In the genomic region with DNA sequence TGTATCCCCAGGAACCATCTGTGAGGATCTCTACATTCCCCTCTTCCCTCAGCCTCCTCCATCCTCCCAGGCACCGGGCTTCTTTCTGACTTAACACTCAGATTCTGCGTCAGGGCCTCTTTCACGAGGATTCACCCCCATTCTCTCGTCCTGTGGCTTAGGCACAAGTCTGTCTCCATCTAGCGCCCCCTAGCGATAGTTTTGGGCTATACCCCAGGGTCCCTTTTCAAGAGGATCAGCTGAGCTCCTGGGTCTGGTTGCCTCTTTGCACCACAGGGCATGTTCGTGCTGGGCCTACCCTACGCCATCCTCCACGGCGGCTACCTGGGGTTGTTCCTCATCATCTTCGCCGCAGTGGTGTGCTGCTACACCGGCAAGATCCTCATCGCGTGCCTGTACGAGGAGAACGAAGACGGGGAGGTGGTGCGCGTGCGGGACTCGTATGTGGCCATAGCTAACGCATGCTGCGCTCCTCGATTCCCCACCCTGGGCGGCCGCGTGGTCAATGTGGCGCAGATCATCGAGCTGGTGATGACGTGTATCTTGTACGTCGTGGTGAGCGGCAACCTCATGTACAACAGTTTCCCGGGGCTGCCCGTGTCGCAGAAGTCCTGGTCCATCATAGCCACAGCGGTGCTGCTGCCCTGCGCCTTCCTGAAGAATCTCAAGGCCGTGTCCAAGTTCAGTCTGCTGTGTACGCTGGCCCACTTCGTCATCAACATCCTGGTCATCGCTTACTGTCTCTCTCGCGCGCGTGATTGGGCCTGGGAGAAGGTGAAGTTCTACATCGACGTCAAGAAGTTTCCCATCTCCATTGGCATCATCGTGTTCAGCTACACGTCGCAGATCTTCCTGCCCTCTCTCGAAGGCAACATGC, we compare ENCODE assay signal across 10 mouse cellular contexts. TPM values are rescaled to one million over a fixed set of nuclear protein-coding genes. Genes with fewer than 3 reads are reported as not detected.
DNase-seq lines count a peak whose midpoint lies in the region; ATAC-seq lines count a peak whose summit lies in the region.
"Had no signal": no experiment of that assay in that cellular context is flagged by ENCODE, and none has a peak within 500 bp of the region (broad histone marks: within the 10 kb centered on the region; RNA-seq: fewer than 3 reads in every experiment).

No protein-coding gene starts in this region.

- peak overlapping the region; percentile 85 for H3K4me3 ChIP-seq in megakaryocyte, embryonic 14.5 days (replicated peaks)

- peaks cover 64% of the 10 kb centered on the region for H3K4me1 ChIP-seq in megakaryocyte, embryonic 14.5 days

- no peaks in the 10 kb centered on the region for H3K36me3 ChIP-seq in megakaryocyte, embryonic 14.5 days (replicated peaks; ENCODE audit: low read length)
- H3K36me3 ChIP-seq: heart, embryonic 13.5 days had no signal

- peaks cover 99% of the 10 kb centered on the region for H3K27me3 ChIP-seq in megakaryocyte, embryonic 14.5 days (replicated peaks)

- peak; percentile 72 for ATAC-seq in CD4-positive, CD25-positive, alpha-beta regulatory T cell, adult 4 months

- DNase-seq in T-cell, adult 2 months (ENCODE audit: low spot score): peak; percentile 78
- peak; percentile 92 for DNase-seq in embryo, embryonic 10.5 days (ENCODE audit: low spot score)
- peak; percentile 51 for DNase-seq in heart, postnatal 4 days
- DNase-seq in left cerebral cortex, adult 18-20 months (ENCODE audit: low spot score in 2 of 2): peak; percentile 52 to 61
- DNase-seq in right cerebral cortex, postnatal 10 days (ENCODE audit: low spot score in 2 of 2): peak; percentile 79 to 84
- DNase-seq in adipocyte (ENCODE audit: low spot score): no peak

- H3K9me3 ChIP-seq in megakaryocyte, embryonic 14.5 days: peaks cover 4% of the 10 kb centered on the region
- H3K9me3 ChIP-seq: heart, embryonic 13.5 days had no signal

RNA-seq across cellular contexts. Expression of gene Slc32a1, which starts 3.2 kb away (rescaled TPM):
- polyA plus RNA-seq in CD4-positive, CD25-positive, alpha-beta regulatory T cell, adult 4 months (2017; shearing (Covaris generic)): not detected
- total RNA-seq in heart, postnatal 4 days (2021): not detected
- 100 to 1,000 TPM in 1 of 2 experiments, 10 to 100 TPM in 1; 99.3 to 102 TPM for total RNA-seq in left cerebral cortex, adult 18-20 months (2021)
- polyA plus RNA-seq in megakaryocyte, embryonic 14.5 days (2012; ENCODE audit: insufficient read depth, low replicate concordance): 1.6 and 1.9 TPM in 2 replicates
- polyA plus RNA-seq: heart, embryonic 13.5 days; stomach, embryonic 16.5 days had no signal

RNA-seq across cellular contexts. Expression of gene Actr5, which starts 10.9 kb away (rescaled TPM):
- 1 to 10 TPM; 2.1 to 2.9 TPM for polyA plus RNA-seq in CD4-positive, CD25-positive, alpha-beta regulatory T cell, adult 4 months (2017; shearing (Covaris generic))
- total RNA-seq in heart, postnatal 4 days (2021): 1 to 10 TPM; 9.0 to 9.4 TPM
- total RNA-seq in left cerebral cortex, adult 18-20 months (2021): 10 to 100 TPM; 11.3 to 12.1 TPM
- 2.1 and 5.7 TPM in 2 replicates for polyA plus RNA-seq in megakaryocyte, embryonic 14.5 days (2012; ENCODE audit: insufficient read depth, low replicate concordance)

RNA-seq across cellular contexts. Expression of gene Ppp1r16b, which starts 51.4 kb away (rescaled TPM):
- 100 to 1,000 TPM; 121 to 150 TPM for polyA plus RNA-seq in CD4-positive, CD25-positive, alpha-beta regulatory T cell, adult 4 months (2017; shearing (Covaris generic))
- total RNA-seq in heart, postnatal 4 days (2021): 10 to 100 TPM; 13.8 to 14.2 TPM
- 100 to 1,000 TPM; 124 to 132 TPM for total RNA-seq in left cerebral cortex, adult 18-20 months (2021)
- 1.6 and 3.6 TPM in 2 replicates for polyA plus RNA-seq in megakaryocyte, embryonic 14.5 days (2012; ENCODE audit: insufficient read depth, low replicate concordance)

Comparison
In these comparisons a context has a peak if more than half of its experiments do, and no peak if none do; other contexts are left out.
1. RNA of gene Slc32a1, which starts 3.2 kb away (total RNA-seq): 99.3 to 102 TPM in left cerebral cortex, adult 18-20 months; not detected in heart, postnatal 4 days; every median in the first group is over 100 times any median in the second.
2. RNA of gene Ppp1r16b, which starts 51.4 kb away (total RNA-seq): 124 to 132 TPM in left cerebral cortex, adult 18-20 months; 13.8 to 14.2 TPM in heart, postnatal 4 days; every median in the first group is over 4 times any median in the second.